Mouse (Mus musculus) erythroblast, embryonic 14.5 days (primary cell): Measurements from ENCODE around the gene Gng7. TPM values are rescaled to one million over a fixed set of nuclear protein-coding genes. Genes with fewer than 3 reads are reported as not detected.

Source experiments
- H3K27me3 ChIP-seq: 2 replicates; pipeline ENCODE4 v1.6.1; 2012; ENCODE audit warnings: inconsistent platforms; ENCODE audit not compliant: control insufficient read depth
- H3K36me3 ChIP-seq: 2 replicates; pipeline ENCODE4 v1.6.1; 2012; ENCODE audit warnings: mild to moderate bottlenecking, inconsistent platforms; ENCODE audit not compliant: control insufficient read depth
- H3K4me1 ChIP-seq: 2 replicates; pipeline ENCODE4 v1.6.1; 2012; ENCODE audit warnings: inconsistent platforms; ENCODE audit not compliant: control insufficient read depth
- H3K4me3 ChIP-seq: replicated peaks from 2 replicates; pipeline ENCODE3; 2012; ENCODE audit warnings: moderate library complexity, mild to moderate bottlenecking, inconsistent platforms
- H3K9me3 ChIP-seq: 2 replicates; pipeline ENCODE4 v1.6.1; 2012; ENCODE audit warnings: low read length, inconsistent platforms, mixed read lengths; ENCODE audit not compliant: control insufficient read depth
- GATA1 ChIP-seq: IDR thresholded peaks from 2 replicates; pipeline ENCODE4 v1.6.1; 2012; ENCODE audit warnings: low read length, inconsistent platforms, mixed read lengths
- TAL1 ChIP-seq: IDR thresholded peaks from 3 replicates; pipeline ENCODE4 v1.6.1; 2012; ENCODE audit warnings: low read length, inconsistent platforms, mixed read lengths
- polyA plus RNA-seq: library from polyadenylated mRNA; stranded (reverse); fragments of >175 nt; gene quantifications from 2 replicates; pipeline ENCODE4 v1.2.3, GENCODE M21; 2012

The Gng7 gene
- polyA plus RNA-seq, 1 experiment: not detected

GRCm38 (mm10) chr10:80904004-80904693, 110.6 kb downstream of the Gng7 start:
- H3K4me3 ChIP-seq: no peak overlapping the region
- no peaks in the 10 kb centered on the region for H3K9me3 ChIP-seq
- H3K4me1 ChIP-seq: peaks cover 21% of the 10 kb centered on the region
- TF ChIP-seq GATA1: no peak
- H3K36me3 ChIP-seq: peaks cover 75% of the 10 kb centered on the region
- no peaks in the 10 kb centered on the region for H3K27me3 ChIP-seq

DNA sequence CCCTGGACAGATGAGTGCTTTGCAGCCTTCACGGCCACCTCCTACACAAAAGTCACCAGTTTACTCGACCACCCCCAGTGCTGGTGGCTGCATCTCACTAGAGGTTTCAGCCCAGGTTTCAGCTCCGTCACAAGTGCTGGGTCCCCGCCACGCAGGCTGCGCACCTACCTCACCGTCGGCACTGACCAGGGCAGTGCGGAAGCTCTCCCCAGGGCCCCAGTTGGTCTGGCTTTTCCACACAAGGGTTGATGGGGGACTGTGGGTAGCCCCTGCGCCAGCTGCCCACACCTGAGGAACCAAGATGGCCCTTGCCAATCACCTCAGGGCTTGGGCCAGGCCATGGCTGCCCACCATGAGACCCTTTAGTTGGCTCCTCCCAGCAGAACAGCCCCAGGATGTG, 111.5 kb downstream of the Gng7 start:
- no peak overlapping the region for H3K4me3 ChIP-seq
- no peaks in the 10 kb centered on the region for H3K27me3 ChIP-seq
- no peaks in the 10 kb centered on the region for H3K9me3 ChIP-seq
- H3K4me1 ChIP-seq: peaks cover 28% of the 10 kb centered on the region
- H3K36me3 ChIP-seq: peaks cover 75% of the 10 kb centered on the region
- no peak for TF ChIP-seq TAL1
- no peak for TF ChIP-seq GATA1

GRCm38 (mm10) chr10:80902273-80902940, 112.3 kb downstream of the Gng7 start:
- H3K4me3 ChIP-seq: no peak overlapping the region

GRCm38 (mm10) chr10:80901409-80902272, 113.1 kb downstream of the Gng7 start:
- H3K9me3 ChIP-seq: no peaks in the 10 kb centered on the region
- H3K4me3 ChIP-seq: peak overlapping the region; percentile 89
- H3K36me3 ChIP-seq: peaks cover 75% of the 10 kb centered on the region
- H3K4me1 ChIP-seq: peaks cover 41% of the 10 kb centered on the region
- TF ChIP-seq GATA1 (no peak), TAL1 (no peak)
- no peaks in the 10 kb centered on the region for H3K27me3 ChIP-seq

More at GRCm38 (mm10) chr10:80902273-80902940, 112.3 kb downstream of the Gng7 start:
- Histone ChIP-seq H3K4me1 (peaks cover 37% of the 10 kb centered on the region), H3K27me3 (no peaks in the 10 kb centered on the region), H3K9me3 (no peaks in the 10 kb centered on the region), H3K36me3 (peaks cover 75% of the 10 kb centered on the region)
- TF ChIP-seq TAL1: no peak
- no peak for TF ChIP-seq GATA1

GRCm38 (mm10) chr10:80900318-80901247, 114.2 kb downstream of the Gng7 start, which contains the start of gene Timm13:
TSS of gene Timm13 (minus strand) at chr10:80900969.
- peak within 1 kb of the TSS; percentile 89 for H3K4me3 ChIP-seq
- peaks cover 43% of the 10 kb centered on the region for H3K4me1 ChIP-seq
- peaks cover 65% of the 10 kb centered on the region for H3K36me3 ChIP-seq
- no peaks in the 10 kb centered on the region for H3K9me3 ChIP-seq
- TF ChIP-seq GATA1 (no peak), TAL1 (no peak)
- no peaks in the 10 kb centered on the region for H3K27me3 ChIP-seq

DNA sequence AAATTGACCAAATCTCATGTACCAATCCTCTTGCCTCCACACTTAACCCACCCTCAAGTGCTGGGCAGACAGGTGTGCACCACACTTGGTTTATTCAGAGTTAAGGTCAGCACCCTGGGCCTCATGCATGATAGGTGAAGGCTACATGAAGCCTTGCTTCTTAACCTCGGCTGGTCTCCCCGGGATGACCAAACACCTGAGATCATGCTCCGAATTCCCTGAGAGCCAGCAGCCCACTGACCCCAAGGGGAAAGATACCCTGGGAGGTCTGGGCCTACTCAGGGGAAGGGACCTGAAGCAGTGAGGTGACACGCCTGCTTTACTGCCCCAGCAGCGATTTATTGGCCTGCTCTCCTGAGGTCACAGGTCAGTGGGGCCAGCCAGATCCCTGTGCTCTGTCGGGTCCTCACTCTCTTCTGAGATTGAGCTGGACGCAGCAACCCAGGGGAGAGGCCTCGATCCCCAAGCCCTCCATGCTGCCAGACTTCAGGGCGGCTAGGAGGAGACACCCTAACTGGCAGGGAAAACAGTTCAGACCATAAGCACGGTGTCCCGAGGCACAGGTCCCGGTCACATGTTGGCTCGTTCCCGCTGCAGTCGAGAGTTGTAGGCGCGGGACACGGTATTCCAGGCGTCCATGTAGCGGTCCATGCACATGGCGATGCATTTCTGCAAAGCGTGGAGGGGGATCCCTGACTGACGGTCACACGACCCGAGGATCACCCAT, 115.0 kb downstream of the Gng7 start:
- peaks cover 47% of the 10 kb centered on the region for H3K4me1 ChIP-seq
- no peaks in the 10 kb centered on the region for H3K27me3 ChIP-seq
- H3K9me3 ChIP-seq: no peaks in the 10 kb centered on the region
- peaks cover 59% of the 10 kb centered on the region for H3K36me3 ChIP-seq
- H3K4me3 ChIP-seq: peak overlapping the region; percentile 89
- TF ChIP-seq TAL1 (no peak), GATA1 (no peak)

GRCm38 (mm10) chr10:80899074-80899473, 115.7 kb downstream of the Gng7 start:
- H3K27me3 ChIP-seq: no peaks in the 10 kb centered on the region
- TF ChIP-seq TAL1 (no peak), GATA1 (no peak)
- peaks cover 47% of the 10 kb centered on the region for H3K4me1 ChIP-seq
- no peaks in the 10 kb centered on the region for H3K9me3 ChIP-seq
- H3K4me3 ChIP-seq: peak overlapping the region; percentile 89
- peaks cover 52% of the 10 kb centered on the region for H3K36me3 ChIP-seq

Other genes starting within 250 kb of the Gng7 start
- gene Sf3a2, start 216.7 kb downstream of the Gng7 start, polyA plus RNA-seq: 68.4 and 69.3 TPM in 2 replicates
- 32.7 and 39.3 TPM in 2 replicates for gene Plekhj1, start 216.3 kb downstream of the Gng7 start, polyA plus RNA-seq
- 0.33 and 0.43 TPM in 2 replicates for gene Amh, start 209.7 kb downstream of the Gng7 start, polyA plus RNA-seq
- not detected in 2 replicates for gene Jsrp1, start 201.4 kb downstream of the Gng7 start, polyA plus RNA-seq
- 1,446 and 1,486 TPM in 2 replicates for gene Oaz1, start 188.3 kb downstream of the Gng7 start, polyA plus RNA-seq
- not detected in 2 replicates for gene Lingo3, start 170.9 kb downstream of the Gng7 start, polyA plus RNA-seq
- gene Lsm7, start 159.7 kb downstream of the Gng7 start, polyA plus RNA-seq: 17.4 and 20.7 TPM in 2 replicates
- 56.0 and 60.5 TPM in 2 replicates for gene Sppl2b, start 159.7 kb downstream of the Gng7 start, polyA plus RNA-seq
- 0.02 and 0.03 TPM in 2 replicates for gene Tmprss9, start 143.1 kb downstream of the Gng7 start, polyA plus RNA-seq
- 29.2 and 32.1 TPM in 2 replicates for gene Timm13, start 114.0 kb downstream of the Gng7 start, polyA plus RNA-seq
- 1.1 and 1.3 TPM in 2 replicates for gene Lmnb2, start 96.7 kb downstream of the Gng7 start, polyA plus RNA-seq
- gene Gadd45b, start 84.9 kb downstream of the Gng7 start, polyA plus RNA-seq: 0.15 and 0.16 TPM in 2 replicates
- 0.01 TPM in 1 of 2 replicates, not detected in the other for gene Diras1, start 10.7 kb upstream of the Gng7 start, polyA plus RNA-seq
- 1.5 and 1.7 TPM in 2 replicates for gene Slc39a3, start 22.5 kb upstream of the Gng7 start, polyA plus RNA-seq
- gene Sgta, start 45.2 kb upstream of the Gng7 start, polyA plus RNA-seq: 18.3 and 18.8 TPM in 2 replicates
- 5.2 and 5.3 TPM in 2 replicates for gene Thop1, start 55.1 kb upstream of the Gng7 start, polyA plus RNA-seq
- 0.05 and 0.07 TPM in 2 replicates for gene Creb3l3, start 83.9 kb upstream of the Gng7 start, polyA plus RNA-seq
- 89.1 and 93.4 TPM in 2 replicates for gene Map2k2, start 91.0 kb upstream of the Gng7 start, polyA plus RNA-seq
- 42.0 and 45.8 TPM in 2 replicates for gene Zbtb7a, start 120.3 kb upstream of the Gng7 start, polyA plus RNA-seq
- gene Pias4, start 153.0 kb upstream of the Gng7 start, polyA plus RNA-seq: 13.4 and 16.4 TPM in 2 replicates
- 124 and 177 TPM in 2 replicates for gene Eef2, start 161.7 kb upstream of the Gng7 start, polyA plus RNA-seq
- 8.1 and 8.3 TPM in 2 replicates for gene Dapk3, start 168.1 kb upstream of the Gng7 start, polyA plus RNA-seq
- not detected in 2 replicates for gene 4930442H23Rik, start 168.9 kb upstream of the Gng7 start, polyA plus RNA-seq
- gene Nmrk2, start 187.1 kb upstream of the Gng7 start, polyA plus RNA-seq: not detected in 2 replicates
- gene Atcay, start 215.9 kb upstream of the Gng7 start, polyA plus RNA-seq: not detected in 2 replicates
- not detected in 2 replicates for gene Zfr2, start 218.2 kb upstream of the Gng7 start, polyA plus RNA-seq
- gene Matk, start 238.0 kb upstream of the Gng7 start, polyA plus RNA-seq: 0.07 and 0.15 TPM in 2 replicates